Mouse (Mus musculus) CH12.LX (cell line): ENCODE results near the gene Cdkn2a.

ENCODE experiments used
- CTCF ChIP-seq, 2 experiments: IDR thresholded peaks in 1 of 2; conservative IDR thresholded peaks in 1 of 2; 2 replicates each; pipeline ENCODE4 v1.5.1; 2011 to 2012; ENCODE audit warnings: low read depth in 2 of 2, low read length in 2 of 2, improper control_type of control experiment in 1 of 2, inconsistent platforms in 1 of 2, mild to moderate bottlenecking in 1 of 2, moderate library complexity in 1 of 2
- E2F4 ChIP-seq: IDR thresholded peaks from 2 replicates; pipeline ENCODE4 v1.6.1; 2011; ENCODE audit warnings: low read depth, low read length, improper control_type of control experiment; ENCODE audit not compliant: insufficient replicate concordance
- JUN ChIP-seq: IDR thresholded peaks from 2 replicates; pipeline ENCODE4 v1.6.1; 2011; ENCODE audit warnings: low read depth, mild to moderate bottlenecking, low read length, improper control_type of control experiment, moderate library complexity; ENCODE audit not compliant: insufficient read depth
- MEF2A ChIP-seq: IDR thresholded peaks from 2 replicates; pipeline ENCODE4 v1.6.1; 2014; ENCODE audit warnings: low read depth, mild to moderate bottlenecking, inconsistent platforms, low read length, improper control_type of control experiment, borderline replicate concordance
- NRF1 ChIP-seq: IDR thresholded peaks from 2 replicates; pipeline ENCODE4 v1.6.1; 2014; ENCODE audit warnings: low read depth, mild to moderate bottlenecking, inconsistent platforms, low read length, improper control_type of control experiment, moderate library complexity
- POLR2A ChIP-seq: IDR thresholded peaks from 2 replicates; pipeline ENCODE4 v1.6.1; 2011; ENCODE audit warnings: low read depth, mild to moderate bottlenecking, improper control_type of control experiment, low read length
- POLR2AphosphoS2 ChIP-seq: IDR thresholded peaks from 2 replicates; pipeline ENCODE4 v1.6.1; 2011; ENCODE audit warnings: low read depth, low read length, improper control_type of control experiment
- RCOR1 ChIP-seq: conservative IDR thresholded peaks from 2 replicates; pipeline ENCODE4 v1.6.1; 2012; ENCODE audit warnings: low read depth, mild to moderate bottlenecking, inconsistent platforms, low read length, improper control_type of control experiment
- TBP ChIP-seq: conservative IDR thresholded peaks from 2 replicates; pipeline ENCODE4 v1.6.1; 2011; ENCODE audit warnings: low read depth, low read length, improper control_type of control experiment

DNA sequence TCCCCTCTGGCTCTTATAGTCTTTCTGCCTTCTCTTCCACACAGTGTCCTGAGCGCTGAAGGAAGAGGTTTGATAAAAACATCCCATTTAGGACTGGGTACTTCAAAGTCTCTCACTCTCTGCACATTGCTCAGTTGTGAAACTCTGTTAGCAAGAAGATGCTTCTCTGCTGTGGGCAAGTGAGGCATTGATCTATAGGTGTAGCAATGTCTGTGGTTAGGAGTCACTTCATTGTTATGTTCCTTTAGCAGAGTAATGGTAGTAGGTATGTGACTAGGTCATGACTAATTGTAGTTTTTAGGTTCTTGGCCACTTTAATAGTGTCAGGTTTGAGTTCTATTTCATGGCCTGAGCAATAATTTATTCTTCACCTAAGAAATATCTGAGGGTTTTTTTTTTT is 7.7 kb upstream of the Cdkn2a start:
- TF ChIP-seq NRF1 (no peak), RCOR1 (no peak), CTCF (conservative IDR thresholded peaks at IDR 0.05 in 1 of 2, IDR thresholded peaks at IDR 0.05 in 1 of 2; ENCODE audit: low read depth in 2 of 2, low read length in 2 of 2) (no peak), TBP (no peak), MEF2A (no peak), POLR2A (no peak), POLR2AphosphoS2 (no peak), JUN (no peak), E2F4 (no peak)
